Mouse (Mus musculus): ENCODE data around the gene Ms4a18. TPM values are rescaled to one million over a fixed set of nuclear protein-coding genes. Genes with fewer than 3 reads are reported as not detected.

Ms4a18 gene
- polyA plus RNA-seq, 1 experiment from 2014 or later: not detected

- DNase-seq (ENCODE audit: low spot score) (no peak), ATAC-seq (replicated peaks; ENCODE audit: low FRiP score, low read depth) (no peak)
- Histone ChIP-seq H3K9me3 (replicated peaks; ENCODE audit: low read length) (no peaks in the 10 kb centered on the region), H3K4me3 (replicated peaks; ENCODE audit: low read depth, low read length) (no peak overlapping the region), H3K9ac (ENCODE audit: low read depth, low read length) (no peak overlapping the region), H3K27ac (no peak overlapping the region), H3K4me2 (ENCODE audit: low read length) (no peak overlapping the region), H3K36me3 (ENCODE audit: insufficient read depth, low read length) (no peaks in the 10 kb centered on the region), H3K4me1 (replicated peaks; ENCODE audit: insufficient read depth, low read length) (peaks cover 1% of the 10 kb centered on the region; the same call in 1 of the 2 replicates), H3K27me3 (ENCODE audit: insufficient read depth, low read length) (no peaks in the 10 kb centered on the region)
- TF ChIP-seq CTCF (IDR thresholded peaks at IDR 0.05; ENCODE audit: low read depth): no peak
- 91% methylated on average over 7 of the region's 7 CpGs for WGBS
Observed at GRCm38 (mm10) chr19:10968578-10968977, 49.3 kb downstream of the Ms4a18 start.

- Histone ChIP-seq H3K4me1 (replicated peaks; ENCODE audit: insufficient read depth, low read length) (no peaks in the 10 kb centered on the region), H3K9me3 (replicated peaks; ENCODE audit: low read length) (no peaks in the 10 kb centered on the region), H3K36me3 (ENCODE audit: insufficient read depth, low read length) (no peaks in the 10 kb centered on the region), H3K4me2 (ENCODE audit: low read length) (no peak overlapping the region), H3K27me3 (ENCODE audit: insufficient read depth, low read length) (no peaks in the 10 kb centered on the region), H3K4me3 (replicated peaks; ENCODE audit: low read depth, low read length) (no peak overlapping the region), H3K9ac (ENCODE audit: low read depth, low read length) (no peak overlapping the region), H3K27ac (no peak overlapping the region)
- 92% methylated on average over 7 of the region's 7 CpGs for WGBS
- DNase-seq (ENCODE audit: low spot score) (no peak), ATAC-seq (replicated peaks; ENCODE audit: low FRiP score, low read depth) (no peak)
- TF ChIP-seq CTCF (IDR thresholded peaks at IDR 0.05; ENCODE audit: low read depth): no peak
Observed at GRCm38 (mm10) chr19:10965721-10966120, 52.1 kb downstream of the Ms4a18 start.

GRCm38 (mm10) chr19:10959978-10960346 lies 57.9 kb downstream of the Ms4a18 start:
- TF ChIP-seq CTCF (IDR thresholded peaks at IDR 0.05; ENCODE audit: low read depth): no peak
- Histone ChIP-seq H3K36me3 (ENCODE audit: insufficient read depth, low read length) (no peaks in the 10 kb centered on the region), H3K4me3 (replicated peaks; ENCODE audit: low read depth, low read length) (no peak overlapping the region), H3K4me2 (ENCODE audit: low read length) (no peak overlapping the region), H3K9me3 (replicated peaks; ENCODE audit: low read length) (no peaks in the 10 kb centered on the region), H3K9ac (ENCODE audit: low read depth, low read length) (no peak overlapping the region), H3K27me3 (ENCODE audit: insufficient read depth, low read length) (no peaks in the 10 kb centered on the region), H3K27ac (no peak overlapping the region), H3K4me1 (replicated peaks; ENCODE audit: insufficient read depth, low read length) (no peaks in the 10 kb centered on the region)
- no peak; the same call in 1 of the 2 replicates for ATAC-seq (replicated peaks; ENCODE audit: low FRiP score, low read depth)
- no peak for DNase-seq (ENCODE audit: low spot score)
- 47% methylated on average over 12 of the region's 12 CpGs for WGBS

GRCm38 (mm10) chr19:10959085-10959977 lies 58.5 kb downstream of the Ms4a18 start:
- Histone ChIP-seq H3K27me3 (ENCODE audit: insufficient read depth, low read length) (no peaks in the 10 kb centered on the region), H3K4me1 (replicated peaks; ENCODE audit: insufficient read depth, low read length) (no peaks in the 10 kb centered on the region), H3K27ac (no peak overlapping the region), H3K36me3 (ENCODE audit: insufficient read depth, low read length) (no peaks in the 10 kb centered on the region), H3K9me3 (replicated peaks; ENCODE audit: low read length) (no peaks in the 10 kb centered on the region), H3K4me2 (ENCODE audit: low read length) (no peak overlapping the region), H3K4me3 (replicated peaks; ENCODE audit: low read depth, low read length) (no peak overlapping the region), H3K9ac (ENCODE audit: low read depth, low read length) (no peak overlapping the region)
- WGBS: 31% methylated on average over 11 of the region's 11 CpGs
- TF ChIP-seq CTCF (IDR thresholded peaks at IDR 0.05; ENCODE audit: low read depth): peak; percentile 88
- DNase-seq (ENCODE audit: low spot score) (peak; percentile 82), ATAC-seq (replicated peaks; ENCODE audit: low FRiP score, low read depth) (peak; percentile 46)

- no peaks in the 10 kb centered on the region for H3K36me3 ChIP-seq (ENCODE audit: insufficient read depth, low read length)
- H3K4me3 ChIP-seq (replicated peaks; ENCODE audit: low read depth, low read length): no peak overlapping the region
- peak overlapping the region; percentile 72 for H3K27ac ChIP-seq
- no peak for TF ChIP-seq CTCF (IDR thresholded peaks at IDR 0.05; ENCODE audit: low read depth)
- 47% methylated on average over 11 of the region's 11 CpGs for WGBS
- peak overlapping the region; percentile 2; the same call in 1 of the 2 replicates for H3K4me2 ChIP-seq (ENCODE audit: low read length)
- DNase-seq (ENCODE audit: low spot score) (peak; percentile 78), ATAC-seq (replicated peaks; ENCODE audit: low FRiP score, low read depth) (peak; percentile 55)
- H3K9me3 ChIP-seq (replicated peaks; ENCODE audit: low read length): no peaks in the 10 kb centered on the region
- H3K9ac ChIP-seq (ENCODE audit: low read depth, low read length): no peak overlapping the region
- no peaks in the 10 kb centered on the region for H3K27me3 ChIP-seq (ENCODE audit: insufficient read depth, low read length)
- peaks cover 8% of the 10 kb centered on the region for H3K4me1 ChIP-seq (replicated peaks; ENCODE audit: insufficient read depth, low read length)
Observed at GRCm38 (mm10) chr19:10952021-10952939, 65.6 kb downstream of the Ms4a18 start.

- peak overlapping the region; percentile 17 for H3K4me3 ChIP-seq (replicated peaks; ENCODE audit: low read depth, low read length)
- WGBS: 28% methylated on average over 9 of the region's 9 CpGs
- TF ChIP-seq CTCF (IDR thresholded peaks at IDR 0.05; ENCODE audit: low read depth): no peak
- H3K9me3 ChIP-seq (replicated peaks; ENCODE audit: low read length): no peaks in the 10 kb centered on the region
- peak overlapping the region; percentile 47; the same call in 1 of the 2 replicates for H3K9ac ChIP-seq (ENCODE audit: low read depth, low read length)
- no peaks in the 10 kb centered on the region for H3K27me3 ChIP-seq (ENCODE audit: insufficient read depth, low read length)
- 0 out of 2 replicates have a peak, but pooled peaks cover 6% of the 10 kb centered on the region for H3K36me3 ChIP-seq (ENCODE audit: insufficient read depth, low read length)
- ATAC-seq (replicated peaks; ENCODE audit: low FRiP score, low read depth): no peak
- H3K4me2 ChIP-seq (ENCODE audit: low read length): peak overlapping the region; percentile 52
- no peak for DNase-seq (ENCODE audit: low spot score)
- H3K4me1 ChIP-seq (replicated peaks; ENCODE audit: insufficient read depth, low read length): peaks cover 15% of the 10 kb centered on the region
- no peak overlapping the region; the same call in 1 of the 2 replicates for H3K27ac ChIP-seq
Observed at GRCm38 (mm10) chr19:10949558-10949957, 68.3 kb downstream of the Ms4a18 start.
